Mouse (Mus musculus): ENCODE data around the gene Vdac1. TPM values are rescaled to one million over a fixed set of nuclear protein-coding genes. Genes with fewer than 3 reads are reported as not detected.

Vdac1 gene
- polyA plus RNA-seq, 1 experiment from 2014 or later: 203 TPM

Other genes with a start within 250 kb of the Vdac1 start
- not detected in 2 replicates for gene Olfr1373, start 215.3 kb upstream of the Vdac1 start, polyA plus RNA-seq (2016; fragmentation: Nextera tagmentation; extraction: Ambion mirVana)
- not detected in 2 replicates for gene Olfr1371, start 146.9 kb upstream of the Vdac1 start, polyA plus RNA-seq (2016; fragmentation: Nextera tagmentation; extraction: Ambion mirVana)
- 876 and 900 TPM in 2 replicates for gene Skp1a, start 128.9 kb upstream of the Vdac1 start, polyA plus RNA-seq (2016; fragmentation: Nextera tagmentation; extraction: Ambion mirVana)
- 24.4 and 41.7 TPM in 2 replicates for gene Tcf7, start 77.8 kb upstream of the Vdac1 start, polyA plus RNA-seq (2016; fragmentation: Nextera tagmentation; extraction: Ambion mirVana)
- gene 9530068E07Rik, start 35.6 kb downstream of the Vdac1 start, polyA plus RNA-seq (2016; fragmentation: Nextera tagmentation; extraction: Ambion mirVana): 157 and 163 TPM in 2 replicates